Mouse (Mus musculus) CH12.LX (cell line): Measurements from ENCODE around the gene Nphp3. TPM values are rescaled to one million over a fixed set of nuclear protein-coding genes. Genes with fewer than 3 reads are reported as not detected.

Source experiments
- DNase-seq: peaks from one replicate; pipeline ENCODE4 v3.0.0-alpha.2; 2013; ENCODE audit errors: extremely low read depth
- H3K27ac ChIP-seq: 2 replicates; pipeline ENCODE4 v1.5.1; 2012; ENCODE audit warnings: low read depth, mild to moderate bottlenecking, control low read depth, moderate library complexity; ENCODE audit not compliant: insufficient read depth
- H3K27me3 ChIP-seq: replicated peaks from 2 replicates; pipeline ENCODE3; 2012; ENCODE audit warnings: inconsistent platforms
- H3K36me3 ChIP-seq, 2 experiments: replicated peaks in 1 of 2; 2 replicates each; pipeline versions ENCODE3 to v1.6.1; 2012; ENCODE audit warnings: inconsistent platforms in 1 of 2, low read length in 1 of 2, mild to moderate bottlenecking in 1 of 2, mixed read lengths in 1 of 2, moderate library complexity in 1 of 2; ENCODE audit not compliant: control insufficient read depth in 1 of 2, insufficient read depth in 1 of 2
- H3K4me1 ChIP-seq, 2 experiments: 2 replicates each; pipeline ENCODE4 v1.6.1; 2012; ENCODE audit warnings: inconsistent platforms in 1 of 2, moderate library complexity in 1 of 2; ENCODE audit not compliant: insufficient read depth in 2 of 2, control insufficient read depth in 1 of 2
- H3K4me2 ChIP-seq: 2 replicates; pipeline ENCODE4 v1.6.1; 2012; ENCODE audit warnings: low read depth, mild to moderate bottlenecking, control low read depth; ENCODE audit not compliant: poor library complexity, insufficient read depth, severe bottlenecking
- H3K4me3 ChIP-seq, 3 experiments: fragments of 150-350 bp in 1 of 3; sonication (generic) in 1 of 3; replicated peaks in 1 of 3; 2 replicates each; pipeline versions ENCODE3 to v1.5.1; 2011 to 2012; ENCODE audit warnings: low read depth in 2 of 3, low read length in 2 of 3, mild to moderate bottlenecking in 2 of 3, moderate library complexity in 2 of 3, control low read depth in 1 of 3, improper control_type of control experiment in 1 of 3, inconsistent platforms in 1 of 3, mixed read lengths in 1 of 3; ENCODE audit not compliant: poor library complexity in 1 of 3
- H3K79me2 ChIP-seq: replicated peaks from 2 replicates; pipeline ENCODE4 v1.6.1; 2012; ENCODE audit warnings: mild to moderate bottlenecking, moderate library complexity; ENCODE audit not compliant: control insufficient read depth, poor library complexity, insufficient read depth, severe bottlenecking; ENCODE audit errors: extremely low read depth
- H3K9ac ChIP-seq: 2 replicates; pipeline ENCODE4 v1.6.1; 2012; ENCODE audit warnings: low read depth, mild to moderate bottlenecking, control low read depth, moderate library complexity; ENCODE audit not compliant: insufficient read depth
- H3K9me3 ChIP-seq: replicated peaks from 2 replicates; pipeline ENCODE3; 2012; ENCODE audit warnings: low read length, inconsistent platforms, mixed read lengths
- CHD1 ChIP-seq: IDR thresholded peaks from 2 replicates; pipeline ENCODE4 v1.6.1; 2012; ENCODE audit warnings: low read depth, low read length, improper control_type of control experiment, inconsistent platforms
- CTCF ChIP-seq, 2 experiments: IDR thresholded peaks in 1 of 2; conservative IDR thresholded peaks in 1 of 2; 2 replicates each; pipeline ENCODE4 v1.5.1; 2011 to 2012; ENCODE audit warnings: low read depth in 2 of 2, low read length in 2 of 2, improper control_type of control experiment in 1 of 2, inconsistent platforms in 1 of 2, mild to moderate bottlenecking in 1 of 2, moderate library complexity in 1 of 2
- E2F4 ChIP-seq: IDR thresholded peaks from 2 replicates; pipeline ENCODE4 v1.6.1; 2011; ENCODE audit warnings: low read depth, low read length, improper control_type of control experiment; ENCODE audit not compliant: insufficient replicate concordance
- ELF1 ChIP-seq: IDR thresholded peaks from 2 replicates; pipeline ENCODE4 v1.6.1; 2014; ENCODE audit warnings: low read depth, mild to moderate bottlenecking, inconsistent platforms, low read length, improper control_type of control experiment
- ETS1 ChIP-seq: conservative IDR thresholded peaks from 2 replicates; pipeline ENCODE4 v1.6.1; 2012; ENCODE audit warnings: low read depth, mild to moderate bottlenecking, inconsistent platforms, low read length, improper control_type of control experiment, moderate library complexity
- MAFK ChIP-seq: IDR thresholded peaks from 2 replicates; pipeline ENCODE4 v1.6.1; 2011; ENCODE audit warnings: low read length, improper control_type of control experiment; ENCODE audit not compliant: insufficient replicate concordance
- MAX ChIP-seq: IDR thresholded peaks from 2 replicates; pipeline ENCODE4 v1.6.1; 2011; ENCODE audit warnings: low read length, improper control_type of control experiment
- PAX5 ChIP-seq: IDR thresholded peaks from 2 replicates; pipeline ENCODE4 v1.6.1; 2012; ENCODE audit warnings: low read length, inconsistent platforms, mixed read lengths
- POLR2AphosphoS2 ChIP-seq: IDR thresholded peaks from 2 replicates; pipeline ENCODE4 v1.6.1; 2011; ENCODE audit warnings: low read depth, low read length, improper control_type of control experiment
- RAD21 ChIP-seq: IDR thresholded peaks from 2 replicates; pipeline ENCODE4 v1.6.1; 2011; ENCODE audit warnings: low read depth, mild to moderate bottlenecking, low read length, improper control_type of control experiment, moderate library complexity
- RCOR1 ChIP-seq: conservative IDR thresholded peaks from 2 replicates; pipeline ENCODE4 v1.6.1; 2012; ENCODE audit warnings: low read depth, mild to moderate bottlenecking, inconsistent platforms, low read length, improper control_type of control experiment
- SIN3A ChIP-seq: IDR thresholded peaks from 2 replicates; pipeline ENCODE4 v1.6.1; 2012; ENCODE audit warnings: low read length, improper control_type of control experiment, inconsistent platforms
- SMC3 ChIP-seq: IDR thresholded peaks from 2 replicates; pipeline ENCODE4 v1.6.1; 2011; ENCODE audit warnings: low read depth, low read length, improper control_type of control experiment
- TBP ChIP-seq: conservative IDR thresholded peaks from 2 replicates; pipeline ENCODE4 v1.6.1; 2011; ENCODE audit warnings: low read depth, low read length, improper control_type of control experiment
- UBTF ChIP-seq: IDR thresholded peaks from 2 replicates; pipeline ENCODE4 v1.6.1; 2012; ENCODE audit warnings: low read depth, mild to moderate bottlenecking, inconsistent platforms, low read length, improper control_type of control experiment, moderate library complexity
- USF1 ChIP-seq: IDR thresholded peaks from 2 replicates; pipeline ENCODE4 v1.6.1; 2014; ENCODE audit warnings: low read depth, mild to moderate bottlenecking, inconsistent platforms, low read length, improper control_type of control experiment
- ZKSCAN1 ChIP-seq: IDR thresholded peaks from 2 replicates; pipeline ENCODE4 v1.6.1; 2012; ENCODE audit warnings: low read depth, inconsistent platforms, low read length, improper control_type of control experiment, borderline replicate concordance
- dilution Hi-C: fragments of 300-500 bp; cut with MboI; formaldehyde crosslinking; loops from 2 replicates; pipeline ENCODE4 v1.14.3; 2020; ENCODE audit warnings: low sequenced_read_pairs; ENCODE audit not compliant: extremely low pct_unique_long_range_greater_than_20kb, extremely low pct_ligation_motif_present
- in situ Hi-C: fragments of 300-500 bp; cut with MboI; formaldehyde crosslinking; loops from 3 replicates; pipeline ENCODE4 v1.14.3; 2019; ENCODE audit warnings: low sequenced_read_pairs, low pct_ligation_motif_present, low pct_unique_long_range_greater_than_20kb, mixed read lengths
- polyA plus RNA-seq: library from polyadenylated mRNA; unstranded; fragments of >175 nt; gene quantifications from 2 replicates; pipeline ENCODE4 v1.2.1, GENCODE M21; 2012; ENCODE audit warnings: low read depth; ENCODE audit not compliant: insufficient read length
- total RNA-seq, 2 experiments: library from RNA; depleted of rRNA; stranded (reverse); fragments of 300-350 nt in 1 of 2; fragments of >200 nt in 1 of 2; gene quantifications; 2 replicates each; pipeline ENCODE4 v1.2.3; 2012 to 2014

The Nphp3 gene
- total and polyA plus RNA-seq, 3 experiments, result 1.3 to 2.9 (median 2.3) TPM

- H3K36me3 ChIP-seq, result peaks cover 4 to 10% of the 10 kb centered on the region in 2 experiments
- H3K4me1 ChIP-seq, result no peaks in the 10 kb centered on the region
- no peaks in the 10 kb centered on the region for H3K27me3 ChIP-seq
- in situ Hi-C loops, result no loop called here
- H3K9me3 ChIP-seq, result no peaks in the 10 kb centered on the region
- dilution Hi-C loops, result no loop called here
- no peak overlapping the region for H3K27ac ChIP-seq
- no peak overlapping the region for H3K9ac ChIP-seq
- no peak overlapping the region for H3K4me3 ChIP-seq
- H3K4me2 ChIP-seq, result no peak overlapping the region
- no peaks in the 10 kb centered on the region for H3K79me2 ChIP-seq
- no peak for DNase-seq
- TF ChIP-seq POLR2AphosphoS2 (no peak), ZKSCAN1 (no peak), CHD1 (no peak), ELF1 (no peak), TBP (no peak), PAX5 (no peak), MAX (no peak)
These were observed 67.9 kb downstream of the Nphp3 start for GRCm38 (mm10) chr9:104070241-104070640.

GRCm38 (mm10) chr9:104070863-104071604, 68.7 kb downstream of the Nphp3 start:
- Histone ChIP-seq H3K36me3 (peaks cover 4 to 11% of the 10 kb centered on the region in 2 experiments), H3K27me3 (no peaks in the 10 kb centered on the region), H3K9ac (no peak overlapping the region), H3K4me3 (no peak overlapping the region), H3K4me2 (no peak overlapping the region), H3K79me2 (no peaks in the 10 kb centered on the region), H3K27ac (no peak overlapping the region), H3K9me3 (no peaks in the 10 kb centered on the region), H3K4me1 (no peaks in the 10 kb centered on the region)
- DNase-seq, result no peak
- dilution Hi-C loops (no loop called here), in situ Hi-C loops (no loop called here)
- TF ChIP-seq RCOR1, result no peak
- no peak for TF ChIP-seq USF1
- TF ChIP-seq ETS1, result no peak
- no peak for TF ChIP-seq TBP

GRCm38 (mm10) chr9:104075808-104076207, 73.5 kb downstream of the Nphp3 start:
- H3K9ac ChIP-seq, result no peak overlapping the region
- no peaks in the 10 kb centered on the region for H3K9me3 ChIP-seq
- TF ChIP-seq MAFK, result no peak
- no peak for TF ChIP-seq SIN3A
- peak; percentile 34 for TF ChIP-seq SMC3
- TF ChIP-seq E2F4, result no peak
- peak; percentile 67 for TF ChIP-seq RAD21
- TF ChIP-seq CTCF (conservative IDR thresholded peaks at IDR 0.05 in 1 of 2, IDR thresholded peaks at IDR 0.05 in 1 of 2; ENCODE audit: low read depth in 2 of 2, low read length in 2 of 2), result peak; percentile 26 to 71; a peak in 3 of 4 replicates
- TF ChIP-seq UBTF, result no peak
- H3K4me2 ChIP-seq, result no peak overlapping the region
- no peaks in the 10 kb centered on the region for H3K4me1 ChIP-seq
- H3K27ac ChIP-seq, result no peak overlapping the region
- in situ Hi-C loops, result no loop called here
- H3K79me2 ChIP-seq, result no peaks in the 10 kb centered on the region
- H3K27me3 ChIP-seq, result no peaks in the 10 kb centered on the region
- no peak overlapping the region for H3K4me3 ChIP-seq
- dilution Hi-C loops, result no loop called here
- peaks cover 9 to 41% of the 10 kb centered on the region in 2 experiments for H3K36me3 ChIP-seq
- peak; percentile 55 for DNase-seq
